Mouse (Mus musculus) megakaryocyte, embryonic 14.5 days (primary cell): Measurements from ENCODE around the gene Faap24. TPM values are rescaled to one million over a fixed set of nuclear protein-coding genes. Genes with fewer than 3 reads are reported as not detected.

ENCODE experiments used
- H3K27me3 ChIP-seq: replicated peaks from 2 replicates; pipeline ENCODE3; 2012; ENCODE audit warnings: inconsistent platforms
- H3K36me3 ChIP-seq: replicated peaks from 2 replicates; pipeline ENCODE3; 2012; ENCODE audit warnings: low read length, inconsistent platforms, mixed read lengths
- H3K4me1 ChIP-seq: 2 replicates; pipeline ENCODE4 v1.6.1; 2012; ENCODE audit warnings: inconsistent platforms
- H3K4me3 ChIP-seq: replicated peaks from 2 replicates; pipeline ENCODE3; 2012; ENCODE audit warnings: moderate library complexity, mild to moderate bottlenecking, inconsistent platforms
- H3K9me3 ChIP-seq: 2 replicates; pipeline ENCODE4 v1.6.1; 2012; ENCODE audit warnings: inconsistent platforms
- FLI1 ChIP-seq: IDR thresholded peaks from 2 replicates; pipeline ENCODE4 v1.6.1; 2012; ENCODE audit warnings: low read length, inconsistent platforms, mixed read lengths
- GATA1 ChIP-seq: IDR thresholded peaks from 3 replicates; pipeline ENCODE4 v1.6.1; 2012; ENCODE audit warnings: mixed read lengths, low read length, inconsistent platforms, borderline replicate concordance
- polyA plus RNA-seq: library from polyadenylated mRNA; stranded (reverse); fragments of >175 nt; gene quantifications from 2 replicates; pipeline ENCODE4 v1.2.3, GENCODE M21; 2012; ENCODE audit warnings: low replicate concordance; ENCODE audit not compliant: insufficient read depth

The Faap24 gene
- 1.5 and 11.0 TPM in 2 replicates for polyA plus RNA-seq

GRCm38 (mm10) chr7:35396542-35397168, at the start of gene Faap24, which contains the start of gene Cep89:
Faap24 (minus strand) TSS chr7:35396836.
Cep89 (plus strand) TSS chr7:35397035.
- TF ChIP-seq GATA1 (no peak), FLI1 (no peak)
- H3K4me1 ChIP-seq, result peaks cover 33% of the 10 kb centered on the region

GRCm38 (mm10) chr7:35435266-35435665, 38.6 kb upstream of the Faap24 start:
- no peak for TF ChIP-seq FLI1
- TF ChIP-seq GATA1, result no peak
- H3K4me1 ChIP-seq, result no peaks in the 10 kb centered on the region; the same call in 1 of the 2 replicates
- H3K9me3 ChIP-seq, result no peaks in the 10 kb centered on the region
- H3K4me3 ChIP-seq, result no peak overlapping the region
- H3K27me3 ChIP-seq, result no peaks in the 10 kb centered on the region
- H3K36me3 ChIP-seq, result peaks cover 85% of the 10 kb centered on the region

More at GRCm38 (mm10) chr7:35396542-35397168, at the start of gene Faap24, which contains the start of gene Cep89:
- Histone ChIP-seq H3K27me3 (no peaks in the 10 kb centered on the region), H3K9me3 (no peaks in the 10 kb centered on the region), H3K36me3 (peaks cover 62% of the 10 kb centered on the region), H3K4me3 (peak within 1 kb of the TSS; percentile 95)

GRCm38 (mm10) chr7:35428146-35428545, 31.5 kb upstream of the Faap24 start:
- Histone ChIP-seq H3K9me3 (no peaks in the 10 kb centered on the region), H3K27me3 (no peaks in the 10 kb centered on the region), H3K4me3 (no peak overlapping the region), H3K36me3 (peaks cover 70% of the 10 kb centered on the region), H3K4me1 (no peaks in the 10 kb centered on the region; the same call in 1 of the 2 replicates)
- TF ChIP-seq FLI1, result no peak
- no peak for TF ChIP-seq GATA1

- Histone ChIP-seq H3K4me1 (no peaks in the 10 kb centered on the region), H3K4me3 (no peak overlapping the region), H3K27me3 (no peaks in the 10 kb centered on the region), H3K36me3 (peaks cover 76% of the 10 kb centered on the region), H3K9me3 (no peaks in the 10 kb centered on the region)
- TF ChIP-seq FLI1, result no peak
- TF ChIP-seq GATA1, result no peak
These were observed 26.4 kb upstream of the Faap24 start for GRCm38 (mm10) chr7:35423071-35423470.

GRCm38 (mm10) chr7:35416654-35416948, 20.0 kb upstream of the Faap24 start:
- Histone ChIP-seq H3K9me3 (no peaks in the 10 kb centered on the region), H3K36me3 (peaks cover 89% of the 10 kb centered on the region), H3K4me1 (no peaks in the 10 kb centered on the region; the same call in 1 of the 2 replicates), H3K4me3 (no peak overlapping the region), H3K27me3 (no peaks in the 10 kb centered on the region)
- TF ChIP-seq GATA1 (no peak), FLI1 (no peak)

- H3K9me3 ChIP-seq, result no peaks in the 10 kb centered on the region
- H3K4me3 ChIP-seq, result no peak overlapping the region
- no peaks in the 10 kb centered on the region; the same call in 1 of the 2 replicates for H3K4me1 ChIP-seq
- no peaks in the 10 kb centered on the region for H3K27me3 ChIP-seq
- no peak for TF ChIP-seq FLI1
- no peak for TF ChIP-seq GATA1
- H3K36me3 ChIP-seq, result peaks cover 86% of the 10 kb centered on the region
These were observed 19.4 kb upstream of the Faap24 start for GRCm38 (mm10) chr7:35415801-35416653.

GRCm38 (mm10) chr7:35415226-35415625, 18.6 kb upstream of the Faap24 start:
- Histone ChIP-seq H3K36me3 (peaks cover 84% of the 10 kb centered on the region), H3K27me3 (no peaks in the 10 kb centered on the region), H3K9me3 (no peaks in the 10 kb centered on the region), H3K4me1 (no peaks in the 10 kb centered on the region; the same call in 1 of the 2 replicates), H3K4me3 (no peak overlapping the region)
- TF ChIP-seq GATA1, result no peak

GRCm38 (mm10) chr7:35401169-35401568, 4.5 kb upstream of the Faap24 start:
- TF ChIP-seq FLI1 (no peak), GATA1 (no peak)
- H3K36me3 ChIP-seq, result peaks cover 71% of the 10 kb centered on the region
- no peaks in the 10 kb centered on the region for H3K9me3 ChIP-seq
- no peaks in the 10 kb centered on the region for H3K27me3 ChIP-seq
- no peak overlapping the region for H3K4me3 ChIP-seq
- H3K4me1 ChIP-seq, result peaks cover 20% of the 10 kb centered on the region

GRCm38 (mm10) chr7:35395734-35396456, 741 bp downstream of the Faap24 start:
- no peaks in the 10 kb centered on the region for H3K9me3 ChIP-seq
- peak overlapping the region; percentile 95 for H3K4me3 ChIP-seq
- H3K4me1 ChIP-seq, result peaks cover 29% of the 10 kb centered on the region
- H3K36me3 ChIP-seq, result peaks cover 56% of the 10 kb centered on the region
- TF ChIP-seq GATA1 (no peak), FLI1 (no peak)
- no peaks in the 10 kb centered on the region for H3K27me3 ChIP-seq

GRCm38 (mm10) chr7:35392935-35393334, 3.7 kb downstream of the Faap24 start:
- Histone ChIP-seq H3K4me3 (no peak overlapping the region), H3K36me3 (peaks cover 37% of the 10 kb centered on the region), H3K27me3 (peaks cover 3% of the 10 kb centered on the region), H3K4me1 (peaks cover 28% of the 10 kb centered on the region), H3K9me3 (no peaks in the 10 kb centered on the region)
- TF ChIP-seq FLI1 (no peak), GATA1 (no peak)
